Mouse (Mus musculus): ENCODE data around the gene Fam205a1. TPM values are rescaled to one million over a fixed set of nuclear protein-coding genes. Genes with fewer than 3 reads are reported as not detected.
"Not testable (repeated sequence)": the region's sequence is repeated elsewhere in the genome, so short reads cannot be mapped to it uniquely, and the experiment has no call there.

Gene Fam205a1
- not detected in 2 replicates for polyA plus RNA-seq (2015; fragmentation: Nextera tagmentation; extraction: Ambion mirVana)

GRCm38 (mm10) chr4:42853788-42854187 is at the start of gene Fam205a1:
Fam205a1 (minus strand) TSS chr4:42853888.
- not testable (repeated sequence) for H3K9me3 ChIP-seq; H3K4me2 ChIP-seq; H3K9ac ChIP-seq; H3K27ac ChIP-seq; ATAC-seq (ENCODE audit: insufficient read depth, low FRiP score, low read depth); H3K4me1 ChIP-seq; H3K27me3 ChIP-seq (replicated peaks); H3K36me3 ChIP-seq; H3K4me3 ChIP-seq (replicated peaks)
- WGBS: 100% methylated on average over 1 of the region's 1 CpGs

- H3K4me3 ChIP-seq (replicated peaks): no peak overlapping the region
- no peak overlapping the region for H3K27ac ChIP-seq
- no peak overlapping the region for H3K4me2 ChIP-seq
- H3K9ac ChIP-seq: no peak overlapping the region
- ATAC-seq (ENCODE audit: insufficient read depth, low FRiP score, low read depth): no peak
- H3K4me1 ChIP-seq: no peaks in the 10 kb centered on the region
- 0 out of 2 replicates have a peak, but pooled peaks cover 3% of the 10 kb centered on the region for H3K27me3 ChIP-seq (replicated peaks)
- WGBS: 84% methylated on average over 5 of the region's 5 CpGs
- no peaks in the 10 kb centered on the region for H3K9me3 ChIP-seq
- H3K36me3 ChIP-seq: no peaks in the 10 kb centered on the region
Measured at GRCm38 (mm10) chr4:42902730-42903129, 49.0 kb upstream of the Fam205a1 start.

- no peak overlapping the region for H3K4me3 ChIP-seq (replicated peaks)
- H3K36me3 ChIP-seq: no peaks in the 10 kb centered on the region
- ATAC-seq (ENCODE audit: insufficient read depth, low FRiP score, low read depth): no peak
- no peak overlapping the region for H3K4me2 ChIP-seq
- 47% methylated on average over 9 of the region's 9 CpGs for WGBS
- H3K27me3 ChIP-seq (replicated peaks): 0 out of 2 replicates have a peak, but pooled peaks cover 3% of the 10 kb centered on the region
- no peaks in the 10 kb centered on the region for H3K9me3 ChIP-seq
- H3K9ac ChIP-seq: no peak overlapping the region
- no peak overlapping the region for H3K27ac ChIP-seq
- H3K4me1 ChIP-seq: no peaks in the 10 kb centered on the region
Measured at GRCm38 (mm10) chr4:42902174-42902573, 48.5 kb upstream of the Fam205a1 start.

GRCm38 (mm10) chr4:42900878-42901277 is 47.2 kb upstream of the Fam205a1 start:
- no peak overlapping the region for H3K9ac ChIP-seq
- H3K4me2 ChIP-seq: no peak overlapping the region
- H3K27me3 ChIP-seq (replicated peaks): 0 out of 2 replicates have a peak, but pooled peaks cover 3% of the 10 kb centered on the region
- H3K4me1 ChIP-seq: no peaks in the 10 kb centered on the region
- no peaks in the 10 kb centered on the region for H3K9me3 ChIP-seq
- ATAC-seq (ENCODE audit: insufficient read depth, low FRiP score, low read depth): no peak
- no peak overlapping the region for H3K27ac ChIP-seq
- H3K36me3 ChIP-seq: no peaks in the 10 kb centered on the region
- H3K4me3 ChIP-seq (replicated peaks): no peak overlapping the region
- WGBS: 65% methylated on average over 5 of the region's 5 CpGs

- ATAC-seq (ENCODE audit: insufficient read depth, low FRiP score, low read depth): no peak
Measured at GRCm38 (mm10) chr4:42898914-42899313, 45.2 kb upstream of the Fam205a1 start.

GRCm38 (mm10) chr4:42895118-42895517 is 41.4 kb upstream of the Fam205a1 start:
- H3K36me3 ChIP-seq: no peaks in the 10 kb centered on the region
- H3K27ac ChIP-seq: no peak overlapping the region
- WGBS: 71% methylated on average over 7 of the region's 7 CpGs
- no peak overlapping the region for H3K4me2 ChIP-seq
- H3K4me3 ChIP-seq (replicated peaks): no peak overlapping the region
- H3K9ac ChIP-seq: no peak overlapping the region
- ATAC-seq (ENCODE audit: insufficient read depth, low FRiP score, low read depth): no peak
- no peaks in the 10 kb centered on the region for H3K9me3 ChIP-seq
- H3K4me1 ChIP-seq: no peaks in the 10 kb centered on the region
- no peaks in the 10 kb centered on the region for H3K27me3 ChIP-seq (replicated peaks)

More at GRCm38 (mm10) chr4:42898914-42899313, 45.2 kb upstream of the Fam205a1 start:
- Histone ChIP-seq H3K9ac (no peak overlapping the region), H3K4me3 (replicated peaks) (no peak overlapping the region), H3K4me1 (no peaks in the 10 kb centered on the region), H3K27ac (no peak overlapping the region), H3K36me3 (no peaks in the 10 kb centered on the region), H3K27me3 (replicated peaks) (0 out of 2 replicates have a peak, but pooled peaks cover 3% of the 10 kb centered on the region), H3K4me2 (no peak overlapping the region), H3K9me3 (no peaks in the 10 kb centered on the region)
- 37% methylated on average over 3 of the region's 3 CpGs for WGBS

GRCm38 (mm10) chr4:42891176-42891575 is 37.5 kb upstream of the Fam205a1 start:
- WGBS: 69% methylated on average over 7 of the region's 7 CpGs
- Histone ChIP-seq H3K4me1 (no peaks in the 10 kb centered on the region), H3K4me2 (no peak overlapping the region)

GRCm38 (mm10) chr4:42888806-42889205 is 35.1 kb upstream of the Fam205a1 start:
- Histone ChIP-seq H3K27ac (no peak overlapping the region), H3K27me3 (replicated peaks) (no peaks in the 10 kb centered on the region), H3K4me2 (no peak overlapping the region), H3K9me3 (no peaks in the 10 kb centered on the region), H3K9ac (no peak overlapping the region), H3K4me3 (replicated peaks) (no peak overlapping the region), H3K36me3 (no peaks in the 10 kb centered on the region), H3K4me1 (no peaks in the 10 kb centered on the region)
- 92% methylated on average over 6 of the region's 6 CpGs for WGBS
- no peak for ATAC-seq (ENCODE audit: insufficient read depth, low FRiP score, low read depth)

More at GRCm38 (mm10) chr4:42891176-42891575, 37.5 kb upstream of the Fam205a1 start:
- no peak for ATAC-seq (ENCODE audit: insufficient read depth, low FRiP score, low read depth)
- H3K27ac ChIP-seq: no peak overlapping the region
- H3K9me3 ChIP-seq: no peaks in the 10 kb centered on the region
- no peaks in the 10 kb centered on the region for H3K36me3 ChIP-seq
- H3K9ac ChIP-seq: no peak overlapping the region
- no peak overlapping the region for H3K4me3 ChIP-seq (replicated peaks)
- no peaks in the 10 kb centered on the region for H3K27me3 ChIP-seq (replicated peaks)

- Histone ChIP-seq H3K4me2 (no peak overlapping the region), H3K9ac (no peak overlapping the region), H3K9me3 (no peaks in the 10 kb centered on the region), H3K4me3 (replicated peaks) (no peak overlapping the region), H3K27ac (no peak overlapping the region), H3K36me3 (no peaks in the 10 kb centered on the region), H3K27me3 (replicated peaks) (no peaks in the 10 kb centered on the region), H3K4me1 (no peaks in the 10 kb centered on the region)
- 89% methylated on average over 6 of the region's 6 CpGs for WGBS
- ATAC-seq (ENCODE audit: insufficient read depth, low FRiP score, low read depth): no peak
Measured at GRCm38 (mm10) chr4:42886926-42887325, 33.2 kb upstream of the Fam205a1 start.

GRCm38 (mm10) chr4:42880677-42880948 is 26.9 kb upstream of the Fam205a1 start:
- Histone ChIP-seq H3K27me3 (replicated peaks) (no peaks in the 10 kb centered on the region), H3K9me3 (no peaks in the 10 kb centered on the region), H3K4me1 (no peaks in the 10 kb centered on the region), H3K27ac (no peak overlapping the region), H3K9ac (no peak overlapping the region), H3K4me2 (no peak overlapping the region), H3K36me3 (no peaks in the 10 kb centered on the region), H3K4me3 (replicated peaks) (no peak overlapping the region)
- ATAC-seq (ENCODE audit: insufficient read depth, low FRiP score, low read depth): no peak
- 37% methylated on average over 1 of the region's 1 CpGs for WGBS

- Histone ChIP-seq H3K27ac (no peak overlapping the region), H3K4me2 (no peak overlapping the region), H3K9ac (no peak overlapping the region), H3K4me1 (no peaks in the 10 kb centered on the region), H3K4me3 (replicated peaks) (no peak overlapping the region), H3K9me3 (no peaks in the 10 kb centered on the region), H3K27me3 (replicated peaks) (no peaks in the 10 kb centered on the region), H3K36me3 (no peaks in the 10 kb centered on the region)
- 72% methylated on average over 16 of the region's 16 CpGs for WGBS
- peak; percentile 91 for ATAC-seq (ENCODE audit: insufficient read depth, low FRiP score, low read depth)
Measured at GRCm38 (mm10) chr4:42879829-42880676, 26.4 kb upstream of the Fam205a1 start.

- ATAC-seq (ENCODE audit: insufficient read depth, low FRiP score, low read depth): peak; percentile 45; the same call in 1 of the 2 replicates
- WGBS: 72% methylated on average over 2 of the region's 2 CpGs
- H3K36me3 ChIP-seq: no peaks in the 10 kb centered on the region
- H3K4me2 ChIP-seq: no peak overlapping the region
- H3K27me3 ChIP-seq (replicated peaks): no peaks in the 10 kb centered on the region
- no peak overlapping the region for H3K9ac ChIP-seq
- H3K4me3 ChIP-seq (replicated peaks): no peak overlapping the region
- no peaks in the 10 kb centered on the region for H3K4me1 ChIP-seq
- no peak overlapping the region for H3K27ac ChIP-seq
- H3K9me3 ChIP-seq: no peaks in the 10 kb centered on the region
Measured at GRCm38 (mm10) chr4:42877657-42878056, 24.0 kb upstream of the Fam205a1 start.
